Mouse (Mus musculus): ENCODE data around the gene Kremen1. TPM values are rescaled to one million over a fixed set of nuclear protein-coding genes. Genes with fewer than 3 reads are reported as not detected.

Kremen1 gene
- polyA plus RNA-seq, 1 experiment = 13.4 TPM

- H3K27ac ChIP-seq (ENCODE audit: insufficient read depth, low read depth, low read length) = no peak overlapping the region
- H3K4me1 ChIP-seq (ENCODE audit: control insufficient read depth, insufficient read depth, low read length) = peaks cover 31% of the 10 kb centered on the region
- no peak overlapping the region for H3K4me3 ChIP-seq (ENCODE audit: insufficient read depth, low read length)
- TF ChIP-seq POLR2A (IDR thresholded peaks at IDR 0.05; ENCODE audit: borderline replicate concordance, low read depth, low read length) = no peak
- no peak for TF ChIP-seq CTCF (IDR thresholded peaks at IDR 0.05; ENCODE audit: low read depth, low read length)
These were observed 8.6 kb upstream of the Kremen1 start for GRCm38 (mm10) chr11:5269846-5270461.

- Histone ChIP-seq H3K27ac (ENCODE audit: insufficient read depth, low read depth, low read length) (no peak overlapping the region), H3K4me1 (ENCODE audit: control insufficient read depth, insufficient read depth, low read length) (peaks cover 1% of the 10 kb centered on the region), H3K4me3 (ENCODE audit: insufficient read depth, low read length) (no peak overlapping the region)
- no peak for TF ChIP-seq CTCF (IDR thresholded peaks at IDR 0.05; ENCODE audit: low read depth, low read length)
- TF ChIP-seq POLR2A (IDR thresholded peaks at IDR 0.05; ENCODE audit: borderline replicate concordance, low read depth, low read length) = no peak
These were observed 4.4 kb upstream of the Kremen1 start for GRCm38 (mm10) chr11:5265764-5266163.

DNA sequence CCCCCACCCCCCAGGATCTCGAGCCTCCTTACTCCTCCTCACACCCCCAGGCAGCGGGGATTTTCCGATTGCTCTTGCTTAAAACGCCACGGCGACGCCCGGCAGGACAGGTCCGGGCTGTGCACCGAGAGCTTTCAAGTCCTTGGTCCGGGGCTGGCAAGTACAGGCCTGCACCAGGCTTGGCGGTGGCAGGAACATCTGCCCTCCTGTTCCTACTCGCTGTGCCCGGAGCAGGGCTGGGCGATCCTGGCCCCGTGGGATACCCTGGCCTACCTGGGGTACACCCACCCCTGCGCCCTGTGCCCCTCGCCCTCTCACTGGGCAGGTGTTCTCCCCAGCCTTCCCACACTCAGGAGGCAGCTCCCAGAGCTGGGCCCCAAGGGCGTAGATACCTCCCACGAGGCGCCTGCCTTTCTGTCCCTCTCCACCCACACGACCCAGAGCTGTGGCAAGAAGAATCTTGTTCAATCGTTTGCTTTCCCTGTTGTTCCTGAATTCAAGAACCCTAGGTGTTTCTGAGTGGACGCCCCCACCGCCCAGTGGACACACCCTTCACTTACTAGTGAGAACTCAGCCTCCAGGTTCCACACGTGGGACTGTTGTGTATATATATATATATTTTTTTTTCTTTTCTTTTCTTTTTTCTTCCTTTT is 1.8 kb upstream of the Kremen1 start:
- Histone ChIP-seq H3K27ac (ENCODE audit: insufficient read depth, low read depth, low read length) (no peak overlapping the region), H3K4me1 (ENCODE audit: control insufficient read depth, insufficient read depth, low read length) (no peaks in the 10 kb centered on the region), H3K4me3 (ENCODE audit: insufficient read depth, low read length) (no peak overlapping the region)
- no peak for TF ChIP-seq POLR2A (IDR thresholded peaks at IDR 0.05; ENCODE audit: borderline replicate concordance, low read depth, low read length)
- no peak for TF ChIP-seq CTCF (IDR thresholded peaks at IDR 0.05; ENCODE audit: low read depth, low read length)

DNA sequence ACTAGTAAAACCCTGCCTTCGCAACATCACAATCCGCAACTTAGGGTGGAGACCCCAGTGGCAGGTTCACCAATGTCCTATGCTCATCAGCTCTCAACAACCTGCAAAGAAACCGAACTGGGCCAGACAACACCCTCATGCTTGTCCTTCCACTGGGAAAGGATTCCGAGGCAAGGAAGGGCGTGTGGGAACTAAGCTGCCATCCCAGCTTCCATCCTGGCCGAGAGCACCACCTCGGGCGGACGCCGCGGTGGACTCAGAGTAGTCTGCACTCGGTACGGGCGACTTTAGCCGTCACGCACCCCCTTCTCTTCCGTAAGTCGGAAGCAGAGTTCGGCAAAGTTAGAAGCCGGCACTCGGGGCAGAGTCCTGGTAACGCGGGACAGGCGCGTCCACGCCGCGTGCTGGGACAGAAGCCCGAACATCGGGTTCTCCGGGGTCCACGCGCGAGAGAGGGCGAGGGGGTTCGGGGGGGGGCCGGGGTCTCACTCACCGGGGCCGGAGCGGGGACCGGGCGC is 357 bp downstream of the Kremen1 start:
- Histone ChIP-seq H3K4me3 (ENCODE audit: insufficient read depth, low read length) (peak overlapping the region; percentile 95), H3K27ac (ENCODE audit: insufficient read depth, low read depth, low read length) (no peak overlapping the region), H3K4me1 (ENCODE audit: control insufficient read depth, insufficient read depth, low read length) (no peaks in the 10 kb centered on the region)
- TF ChIP-seq POLR2A (IDR thresholded peaks at IDR 0.05; ENCODE audit: borderline replicate concordance, low read depth, low read length) = no peak

- no peak overlapping the region for H3K4me3 ChIP-seq (ENCODE audit: insufficient read depth, low read length)
- no peak for TF ChIP-seq POLR2A (IDR thresholded peaks at IDR 0.05; ENCODE audit: borderline replicate concordance, low read depth, low read length)
- no peak for TF ChIP-seq CTCF (IDR thresholded peaks at IDR 0.05; ENCODE audit: low read depth, low read length)
- no peaks in the 10 kb centered on the region for H3K4me1 ChIP-seq (ENCODE audit: control insufficient read depth, insufficient read depth, low read length)
- no peak overlapping the region for H3K27ac ChIP-seq (ENCODE audit: insufficient read depth, low read depth, low read length)
These were observed 1.3 kb downstream of the Kremen1 start for GRCm38 (mm10) chr11:5259944-5260598.

DNA sequence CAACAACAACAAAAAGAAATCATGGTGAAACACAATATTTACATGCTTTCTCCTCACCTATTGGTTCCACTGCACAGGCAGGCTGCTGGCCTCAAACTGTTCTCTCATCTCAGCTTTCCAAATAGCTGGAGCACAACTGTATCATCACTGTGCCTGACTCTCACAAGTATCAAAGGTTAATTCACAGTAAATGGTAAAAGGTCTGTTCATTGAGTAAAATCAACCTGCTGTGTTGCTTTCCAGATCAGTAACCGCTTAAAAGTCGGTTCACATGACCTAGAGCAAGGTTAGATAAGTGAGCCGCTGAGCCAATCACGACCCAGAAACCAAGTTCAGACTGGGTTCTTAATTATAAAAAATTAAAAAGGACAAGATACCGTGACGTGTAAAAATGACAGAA is 3.3 kb downstream of the Kremen1 start:
- H3K27ac ChIP-seq (ENCODE audit: insufficient read depth, low read depth, low read length) = no peak overlapping the region
- no peak for TF ChIP-seq POLR2A (IDR thresholded peaks at IDR 0.05; ENCODE audit: borderline replicate concordance, low read depth, low read length)
- TF ChIP-seq CTCF (IDR thresholded peaks at IDR 0.05; ENCODE audit: low read depth, low read length) = no peak

GRCm38 (mm10) chr11:5257151-5257862 is 4.1 kb downstream of the Kremen1 start:
- Histone ChIP-seq H3K4me1 (ENCODE audit: control insufficient read depth, insufficient read depth, low read length) (0 out of 2 replicates have a peak, but pooled peaks cover 2% of the 10 kb centered on the region), H3K27ac (ENCODE audit: insufficient read depth, low read depth, low read length) (no peak overlapping the region), H3K4me3 (ENCODE audit: insufficient read depth, low read length) (no peak overlapping the region)
- TF ChIP-seq POLR2A (IDR thresholded peaks at IDR 0.05; ENCODE audit: borderline replicate concordance, low read depth, low read length) (no peak), CTCF (IDR thresholded peaks at IDR 0.05; ENCODE audit: low read depth, low read length) (no peak)

More for the DNA sequence above, 3.3 kb downstream of the Kremen1 start:
- Histone ChIP-seq H3K4me1 (ENCODE audit: control insufficient read depth, insufficient read depth, low read length) (0 out of 2 replicates have a peak, but pooled peaks cover 2% of the 10 kb centered on the region), H3K4me3 (ENCODE audit: insufficient read depth, low read length) (no peak overlapping the region)

DNA sequence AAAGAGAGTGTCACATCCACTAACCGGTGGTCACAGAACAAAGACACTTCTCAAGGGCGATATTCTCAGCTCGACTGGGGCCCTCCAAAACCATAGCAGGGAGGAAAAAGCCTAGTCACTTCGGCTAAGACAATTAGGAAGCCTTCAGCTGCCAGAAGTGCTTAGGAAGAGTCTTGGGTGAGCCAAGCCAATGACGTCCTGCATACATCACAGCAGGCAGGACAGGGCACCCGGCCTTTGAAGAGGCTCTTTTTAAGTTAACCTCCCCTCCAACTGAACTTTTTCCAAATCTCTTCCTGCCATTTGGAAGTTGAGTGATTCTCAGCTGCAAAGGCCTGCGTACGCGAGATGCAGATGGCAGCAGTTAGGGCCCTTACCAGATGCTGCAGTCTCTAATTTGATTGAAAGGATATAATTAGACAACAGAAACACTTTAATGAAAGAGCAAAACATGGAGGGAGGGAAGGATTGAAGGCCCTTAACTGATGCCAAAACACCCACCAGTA is 5.8 kb downstream of the Kremen1 start:
- 0 out of 2 replicates have a peak, but pooled peaks cover 2% of the 10 kb centered on the region for H3K4me1 ChIP-seq (ENCODE audit: control insufficient read depth, insufficient read depth, low read length)
- H3K27ac ChIP-seq (ENCODE audit: insufficient read depth, low read depth, low read length) = no peak overlapping the region
- no peak overlapping the region for H3K4me3 ChIP-seq (ENCODE audit: insufficient read depth, low read length)
- TF ChIP-seq POLR2A (IDR thresholded peaks at IDR 0.05; ENCODE audit: borderline replicate concordance, low read depth, low read length) (no peak), CTCF (IDR thresholded peaks at IDR 0.05; ENCODE audit: low read depth, low read length) (no peak)

DNA sequence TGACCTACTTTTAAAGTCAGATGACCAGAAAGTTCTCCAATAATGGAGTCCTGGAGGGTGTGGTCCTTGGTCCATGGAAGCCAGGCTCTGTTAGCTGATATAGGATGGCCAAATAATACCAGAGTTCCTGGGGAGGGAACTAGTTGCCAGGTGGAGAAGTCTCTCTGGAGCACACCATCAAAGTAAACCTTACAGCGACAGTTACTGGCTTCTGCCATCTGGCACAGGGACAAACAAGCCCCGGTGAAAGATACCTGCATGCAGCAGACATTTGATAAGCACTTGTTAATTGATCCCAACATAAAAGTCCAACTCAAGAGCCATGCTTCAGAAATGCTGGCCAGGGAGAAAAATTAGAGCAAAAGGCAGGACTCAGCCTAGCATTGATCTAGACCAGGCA is 7.3 kb downstream of the Kremen1 start:
- Histone ChIP-seq H3K27ac (ENCODE audit: insufficient read depth, low read depth, low read length) (no peak overlapping the region), H3K4me3 (ENCODE audit: insufficient read depth, low read length) (no peak overlapping the region), H3K4me1 (ENCODE audit: control insufficient read depth, insufficient read depth, low read length) (peaks cover 3% of the 10 kb centered on the region)
- TF ChIP-seq CTCF (IDR thresholded peaks at IDR 0.05; ENCODE audit: low read depth, low read length) (no peak), POLR2A (IDR thresholded peaks at IDR 0.05; ENCODE audit: borderline replicate concordance, low read depth, low read length) (no peak)

Data from bone marrow macrophage, adult 2 months (primary cell).